Mouse (Mus musculus) heart, adult 2 months (tissue): ENCODE results near the gene Fastkd1. TPM values are rescaled to one million over a fixed set of nuclear protein-coding genes. Genes with fewer than 3 reads are reported as not detected.
"Not testable (repeated sequence)": the region's sequence is repeated elsewhere in the genome, so short reads cannot be mapped to it uniquely, and the experiment has no call there.

Source experiments
- DNase-seq, 2 experiments: peaks; one replicate each; pipeline ENCODE4 v3.0.0; 2021
- H3K27ac ChIP-seq: fragments of 200-600 bp; 2 replicates; pipeline ENCODE4 v1.8.1; 2022
- H3K27me3 ChIP-seq: fragments of 200-500 bp; 2 replicates; pipeline ENCODE4 v1.6.1; 2012; ENCODE audit warnings: mild to moderate bottlenecking, low read length, inconsistent platforms, mixed read lengths; ENCODE audit not compliant: control insufficient read depth, insufficient read depth
- H3K36me3 ChIP-seq: fragments of 200-500 bp; 2 replicates; pipeline ENCODE4 v1.6.1; 2012; ENCODE audit warnings: low read length, inconsistent platforms; ENCODE audit not compliant: control insufficient read depth, insufficient read depth
- H3K4me1 ChIP-seq: fragments of 200-500 bp; 2 replicates; pipeline ENCODE4 v1.6.1; 2011; ENCODE audit warnings: low read length; ENCODE audit not compliant: control insufficient read depth, insufficient read depth
- H3K4me3 ChIP-seq: fragments of 200-600 bp; 2 replicates; pipeline ENCODE4 v1.8.1; 2022
- H3K79me2 ChIP-seq: fragments of 200-500 bp; replicated peaks from 2 replicates; pipeline ENCODE4 v1.6.1; 2012; ENCODE audit warnings: mild to moderate bottlenecking, inconsistent platforms, low read length, moderate library complexity, mixed read lengths; ENCODE audit not compliant: control insufficient read depth, insufficient read depth
- H3K9ac ChIP-seq: fragments of 200-500 bp; 2 replicates; pipeline ENCODE4 v1.6.1; 2012; ENCODE audit warnings: low read depth, mild to moderate bottlenecking, control low read depth, inconsistent platforms, low read length, mixed read lengths
- CTCF ChIP-seq: fragments of 200-600 bp; IDR thresholded peaks from 2 replicates; pipeline ENCODE4 v1.8.1; 2022; ENCODE audit warnings: antibody characterized with exemption, mild to moderate bottlenecking, moderate library complexity
- EP300 ChIP-seq: fragments of 200-500 bp; IDR thresholded peaks from 2 replicates; pipeline ENCODE4 v1.6.1; 2011; ENCODE audit warnings: low read depth, low read length, control low read depth; ENCODE audit not compliant: insufficient read depth
- POLR2A ChIP-seq: fragments of 200-500 bp; IDR thresholded peaks from 2 replicates; pipeline ENCODE4 v1.6.1; 2011; ENCODE audit warnings: mild to moderate bottlenecking, low read depth, low read length, control low read depth; ENCODE audit not compliant: insufficient read depth
- WGBS: fragments of 180-500 bp; shearing (Covaris S2); methylation state at CpG from one replicate; pipeline ENCODE4 v1.1.7; 2018; 5-methylcytosine and 5-hydroxymethylcytosine counted together
- intact Hi-C: fragments of 180-260 bp; cut with DNase I; formaldehyde crosslinking; loops from one replicate; pipeline ENCODE4 v1.15.1; 2025
- polyA plus RNA-seq: library from polyadenylated mRNA; depleted of rRNA; stranded (reverse); fragments of >200 nt; gene quantifications from 2 replicates; pipeline ENCODE4 v1.2.3, GENCODE M21; 2012; rRNA removed
- total RNA-seq, 2 experiments: library from RNA; stranded (reverse); gene quantifications; 2 replicates each; pipeline ENCODE4 v1.2.3; 2021

Gene Fastkd1
- total and polyA plus RNA-seq, 3 experiments: 8.8 to 33.1 (median 27.1) TPM

- no peak for DNase-seq
These were observed 68.2 kb downstream of the Fastkd1 start for GRCm38 (mm10) chr2:69644968-69645617.

GRCm38 (mm10) chr2:69640100-69640499 lies 73.2 kb downstream of the Fastkd1 start:
- Histone ChIP-seq H3K27me3 (no peaks in the 10 kb centered on the region), H3K4me1 (no peaks in the 10 kb centered on the region), H3K9ac (no peak overlapping the region), H3K4me3 (no peak overlapping the region), H3K79me2 (no peaks in the 10 kb centered on the region), H3K36me3 (no peaks in the 10 kb centered on the region), H3K27ac (no peak overlapping the region)
- TF ChIP-seq POLR2A (no peak), EP300 (no peak), CTCF (no peak)
- WGBS: 54% methylated on average over 10 of the region's 10 CpGs
- intact Hi-C loops: no loop called here
- no peak for DNase-seq

More at GRCm38 (mm10) chr2:69644968-69645617, 68.2 kb downstream of the Fastkd1 start:
- WGBS: 90% methylated on average over 11 of the region's 11 CpGs
- no peak overlapping the region for H3K9ac ChIP-seq
- no peaks in the 10 kb centered on the region for H3K27me3 ChIP-seq
- intact Hi-C loops: loop anchor here (5.0 kb wide), 2 partner anchors 67 to 217 kb away; partner anchors contain the start of genes Fastkd1 and Ssb
- no peaks in the 10 kb centered on the region for H3K36me3 ChIP-seq
- H3K4me3 ChIP-seq: no peak overlapping the region
- H3K27ac ChIP-seq: no peak overlapping the region
- peaks cover 1% of the 10 kb centered on the region for H3K4me1 ChIP-seq
- no peaks in the 10 kb centered on the region for H3K79me2 ChIP-seq
- TF ChIP-seq EP300 (no peak), POLR2A (no peak), CTCF (no peak)

GRCm38 (mm10) chr2:69637989-69638388 lies 75.3 kb downstream of the Fastkd1 start:
- intact Hi-C loops: loop anchor here (5.0 kb wide), 3 partner anchors 39 to 314 kb away; partner anchors contain the start of genes Ccdc173 and Phospho2
- not testable (repeated sequence) for H3K27ac ChIP-seq, H3K79me2 ChIP-seq, H3K4me3 ChIP-seq, H3K9ac ChIP-seq, H3K27me3 ChIP-seq, H3K36me3 ChIP-seq, DNase-seq, H3K4me1 ChIP-seq
- WGBS: 80% methylated on average over 7 of the region's 7 CpGs
- peak; percentile 36 for TF ChIP-seq CTCF

Other genes starting within 250 kb of the Fastkd1 start
- gene Lrp2, start 127.5 kb downstream of the Fastkd1 start, total RNA-seq: 1 to 10 TPM in 1 of 2 experiments, under 1 TPM in 1; 0.84 to 1.2 TPM
- gene Lrp2, start 127.5 kb downstream of the Fastkd1 start, polyA plus RNA-seq: 0.31 and 0.61 TPM in 2 replicates
- gene Bbs5, start 66.3 kb downstream of the Fastkd1 start, total RNA-seq: 1 to 10 TPM; 5.1 to 5.2 TPM
- 1.6 and 2.0 TPM in 2 replicates for gene Bbs5, start 66.3 kb downstream of the Fastkd1 start, polyA plus RNA-seq
- gene Klhl41, start 43.4 kb downstream of the Fastkd1 start, total RNA-seq: 10 to 100 TPM; 67.3 to 75.7 TPM
- 19.3 and 40.7 TPM in 2 replicates for gene Klhl41, start 43.4 kb downstream of the Fastkd1 start, polyA plus RNA-seq
- gene Ppig, start 9.0 kb upstream of the Fastkd1 start, total RNA-seq: 10 to 100 TPM; 35.5 to 36.2 TPM
- 1.7 and 4.4 TPM in 2 replicates for gene Ppig, start 9.0 kb upstream of the Fastkd1 start, polyA plus RNA-seq
- under 1 TPM; 0.59 to 0.65 TPM for gene Ccdc173, start 76.1 kb upstream of the Fastkd1 start, total RNA-seq
- gene Ccdc173, start 76.1 kb upstream of the Fastkd1 start, polyA plus RNA-seq: 0.12 and 0.23 TPM in 2 replicates
- gene Phospho2, start 76.1 kb upstream of the Fastkd1 start, total RNA-seq: 10 to 100 TPM; 25.3 to 26.8 TPM
- 14.5 and 18.2 TPM in 2 replicates for gene Phospho2, start 76.1 kb upstream of the Fastkd1 start, polyA plus RNA-seq
- 10 to 100 TPM; 31.8 to 32.3 TPM for gene Klhl23, start 108.4 kb upstream of the Fastkd1 start, total RNA-seq
- gene Klhl23, start 108.4 kb upstream of the Fastkd1 start, polyA plus RNA-seq: 10.3 and 24.2 TPM in 2 replicates
- 10 to 100 TPM; 58.4 to 64.0 TPM for gene Ssb, start 148.0 kb upstream of the Fastkd1 start, total RNA-seq
- 4.3 and 10.7 TPM in 2 replicates for gene Ssb, start 148.0 kb upstream of the Fastkd1 start, polyA plus RNA-seq
- gene Mettl5, start 172.1 kb upstream of the Fastkd1 start, total RNA-seq: 10 to 100 TPM; 20.4 to 24.9 TPM
- gene Mettl5, start 172.1 kb upstream of the Fastkd1 start, polyA plus RNA-seq: 5.5 and 7.2 TPM in 2 replicates
- 100 to 1,000 TPM; 112 to 117 TPM for gene Ubr3, start 183.7 kb upstream of the Fastkd1 start, total RNA-seq
- gene Ubr3, start 183.7 kb upstream of the Fastkd1 start, polyA plus RNA-seq: 26.0 and 50.8 TPM in 2 replicates